Mouse (Mus musculus): ENCODE data around the gene Antxr1.

Antxr1 gene

DNA sequence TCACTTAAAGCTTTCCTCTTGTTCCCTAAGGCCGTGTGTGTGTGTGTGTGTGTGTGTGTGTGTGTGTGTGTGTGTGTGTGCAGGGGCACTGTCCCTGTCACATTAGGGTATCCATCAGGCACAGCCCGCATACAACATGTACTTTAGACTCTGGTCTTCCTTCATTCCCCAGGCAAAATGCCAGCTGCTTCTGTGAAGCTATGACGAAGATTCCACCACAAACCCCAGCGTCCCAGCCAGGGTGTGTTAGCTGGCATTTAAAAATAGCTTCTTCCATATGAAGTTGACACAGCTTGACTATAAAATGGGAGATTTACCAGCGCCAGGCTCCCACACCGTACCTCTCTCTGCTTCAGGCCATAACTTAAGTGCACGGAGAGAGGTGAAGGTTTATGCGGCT lies 152.5 kb downstream of the Antxr1 start:
- peak; percentile 93 for DNase-seq

DNA sequence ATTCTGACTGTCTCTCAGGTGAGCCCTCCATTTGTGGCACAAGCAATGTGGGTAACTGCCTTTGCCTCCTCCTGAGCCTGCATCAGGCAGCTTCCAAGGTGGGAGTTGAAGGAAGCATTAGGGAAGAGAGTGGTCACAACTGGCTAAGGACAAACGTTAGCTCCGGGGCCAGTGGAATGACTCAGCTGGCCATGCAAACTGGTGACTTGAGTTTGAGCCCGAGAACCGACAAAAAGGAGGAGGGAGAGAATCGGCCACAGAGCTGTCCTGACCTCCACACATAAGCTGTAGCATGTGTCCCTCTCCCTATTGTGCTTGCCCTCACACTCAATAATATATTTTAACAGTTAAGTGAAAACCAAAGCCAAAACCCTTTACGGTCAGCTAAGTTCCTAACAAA lies 152.9 kb downstream of the Antxr1 start:
- no peak for DNase-seq

DNA sequence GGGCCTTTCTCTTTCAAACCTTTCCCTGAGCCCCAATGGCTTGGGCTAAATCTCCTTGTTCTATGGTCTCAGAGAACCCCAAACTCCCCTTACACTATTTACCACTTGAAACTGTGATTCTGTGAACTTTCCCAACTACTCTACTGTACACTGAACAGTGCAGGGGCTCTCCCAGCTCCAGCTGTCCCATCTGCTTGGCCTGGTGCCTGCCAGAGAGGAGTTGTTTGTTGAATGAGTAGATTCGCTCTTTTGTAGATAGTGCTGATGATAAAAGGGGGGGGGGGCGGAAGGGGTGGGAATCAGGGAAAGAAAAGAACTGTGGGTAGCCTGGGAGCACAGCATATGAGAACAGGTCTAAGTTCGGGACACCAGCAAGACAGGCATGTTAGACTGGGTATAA lies 164.2 kb downstream of the Antxr1 start:
- DNase-seq = no peak

DNA sequence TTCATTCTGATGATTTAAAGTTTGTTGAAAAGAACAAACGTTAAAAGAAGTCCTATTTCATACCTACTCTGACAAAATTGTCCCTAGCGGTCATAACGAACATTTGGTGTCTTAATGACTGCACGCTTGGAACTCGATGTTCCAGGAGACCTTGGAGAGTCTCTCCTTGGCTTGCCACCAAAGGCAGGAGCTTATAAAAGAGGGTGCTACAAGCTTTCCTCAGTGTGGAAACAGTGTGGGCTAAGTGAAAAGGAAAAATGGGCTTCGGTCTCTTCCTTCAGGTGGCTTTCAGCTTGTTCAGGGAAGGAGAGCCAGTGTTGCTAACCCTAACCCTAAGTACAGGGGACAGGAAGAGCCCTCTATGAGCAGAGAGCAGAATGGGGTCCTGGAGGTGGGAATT lies 164.7 kb downstream of the Antxr1 start:
- DNase-seq = peak; percentile 86

DNA sequence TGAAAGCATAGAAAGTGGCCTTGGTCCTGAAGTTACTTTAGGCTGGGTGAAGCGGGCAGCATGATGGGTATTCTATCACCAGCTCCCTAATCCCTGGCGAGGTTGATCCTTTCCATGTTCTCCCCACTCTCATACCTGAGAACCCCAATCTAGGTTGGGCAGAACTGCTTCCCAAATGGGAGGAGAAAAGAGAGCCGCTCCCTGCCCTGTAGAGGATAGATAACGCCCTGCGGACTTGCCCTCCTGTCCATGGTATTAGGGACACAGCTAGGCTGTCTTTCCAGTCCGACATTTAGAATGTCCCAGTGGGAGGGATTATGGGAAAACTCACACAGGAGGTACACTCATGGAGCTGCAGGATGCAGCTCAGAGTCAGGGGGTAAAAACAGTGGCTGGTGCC lies 165.3 kb downstream of the Antxr1 start:
- no peak for DNase-seq

DNA sequence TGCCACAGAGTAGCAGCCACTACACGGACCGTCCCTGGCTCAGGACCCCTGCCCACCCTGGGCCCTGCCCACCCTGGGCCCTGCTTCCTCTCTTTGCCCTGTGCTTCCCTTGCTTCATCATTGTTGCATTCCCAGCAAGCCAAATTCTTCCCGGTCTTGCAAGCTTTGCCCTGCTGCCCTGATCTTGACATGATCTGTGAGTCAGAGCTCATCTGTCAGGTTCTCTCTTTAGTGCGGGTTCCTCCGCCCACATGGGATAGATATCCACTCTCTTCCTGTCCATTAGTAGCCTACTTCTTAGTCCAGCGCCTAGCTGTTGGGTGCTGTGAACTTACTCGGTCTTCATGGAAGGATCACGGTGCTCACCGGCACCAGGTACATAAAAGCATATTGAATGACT lies 167.6 kb downstream of the Antxr1 start:
- no peak for DNase-seq

DNA sequence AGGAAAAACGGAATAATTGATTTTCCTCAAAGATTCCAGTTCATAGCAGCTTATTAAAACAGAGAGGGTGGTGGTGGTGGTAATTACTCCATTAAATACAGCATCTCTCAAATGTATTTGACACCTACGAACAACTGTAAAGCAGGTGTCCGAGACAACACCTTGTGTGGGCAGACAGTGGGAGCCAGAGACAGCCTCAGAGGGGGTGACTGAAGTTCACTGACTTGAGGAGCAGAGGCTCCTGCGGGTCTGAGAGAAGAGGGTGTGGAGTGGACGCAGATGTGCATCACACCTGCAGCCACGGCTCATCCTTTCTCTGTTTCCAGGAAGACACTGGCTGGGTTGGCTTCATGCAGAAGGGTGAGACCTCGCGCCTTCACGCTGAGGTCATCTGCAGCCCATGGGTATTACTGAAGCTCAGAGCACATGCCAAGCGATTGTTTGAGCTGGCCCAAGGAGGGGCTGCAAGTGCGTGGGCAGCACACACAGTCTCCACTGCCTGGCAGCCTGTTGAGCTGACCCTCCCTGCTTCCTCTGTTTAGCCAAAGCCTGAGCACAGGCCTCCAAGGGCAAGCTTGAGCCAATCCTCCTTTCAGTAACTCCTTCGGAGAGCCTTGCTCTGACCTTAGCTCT lies 168.8 kb downstream of the Antxr1 start:
- peak; percentile 92 for DNase-seq

DNA sequence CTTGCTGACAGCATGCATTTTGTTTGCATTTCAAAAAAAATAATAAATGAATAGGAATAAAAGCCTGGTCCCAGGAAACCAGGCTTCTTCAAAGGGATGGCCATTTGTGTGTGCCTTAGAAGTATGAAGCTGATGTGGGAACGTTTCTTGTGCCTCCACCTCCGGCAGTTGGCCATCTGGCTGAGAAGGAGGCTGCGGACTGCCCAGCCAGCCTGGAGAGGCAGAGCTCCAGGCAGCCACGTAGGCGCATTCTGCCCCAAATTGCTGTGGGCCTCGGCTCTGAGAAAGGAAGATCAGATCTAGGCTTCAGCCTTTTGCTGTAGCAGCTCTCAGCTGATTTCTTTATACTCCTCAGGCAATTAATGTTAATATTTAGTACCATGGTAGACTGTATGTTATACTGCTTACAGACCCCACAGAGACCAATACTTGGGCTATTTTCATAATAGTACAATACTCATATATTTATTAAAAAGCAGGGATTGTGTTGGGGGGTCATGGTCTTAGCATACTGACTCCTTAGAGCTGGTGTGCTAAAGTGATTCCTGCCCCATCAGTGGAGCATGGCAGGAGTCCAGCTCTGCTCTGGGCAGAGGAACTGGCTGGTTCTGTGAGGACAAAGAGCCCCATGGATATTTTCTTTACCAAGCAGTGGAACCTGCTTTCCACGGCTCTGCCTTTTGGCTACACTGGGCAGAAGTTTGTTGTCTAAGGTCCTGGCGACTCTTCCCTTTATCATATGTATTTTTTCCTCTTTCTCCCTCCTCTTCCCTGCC lies 169.9 kb downstream of the Antxr1 start:
- no peak for DNase-seq

DNA sequence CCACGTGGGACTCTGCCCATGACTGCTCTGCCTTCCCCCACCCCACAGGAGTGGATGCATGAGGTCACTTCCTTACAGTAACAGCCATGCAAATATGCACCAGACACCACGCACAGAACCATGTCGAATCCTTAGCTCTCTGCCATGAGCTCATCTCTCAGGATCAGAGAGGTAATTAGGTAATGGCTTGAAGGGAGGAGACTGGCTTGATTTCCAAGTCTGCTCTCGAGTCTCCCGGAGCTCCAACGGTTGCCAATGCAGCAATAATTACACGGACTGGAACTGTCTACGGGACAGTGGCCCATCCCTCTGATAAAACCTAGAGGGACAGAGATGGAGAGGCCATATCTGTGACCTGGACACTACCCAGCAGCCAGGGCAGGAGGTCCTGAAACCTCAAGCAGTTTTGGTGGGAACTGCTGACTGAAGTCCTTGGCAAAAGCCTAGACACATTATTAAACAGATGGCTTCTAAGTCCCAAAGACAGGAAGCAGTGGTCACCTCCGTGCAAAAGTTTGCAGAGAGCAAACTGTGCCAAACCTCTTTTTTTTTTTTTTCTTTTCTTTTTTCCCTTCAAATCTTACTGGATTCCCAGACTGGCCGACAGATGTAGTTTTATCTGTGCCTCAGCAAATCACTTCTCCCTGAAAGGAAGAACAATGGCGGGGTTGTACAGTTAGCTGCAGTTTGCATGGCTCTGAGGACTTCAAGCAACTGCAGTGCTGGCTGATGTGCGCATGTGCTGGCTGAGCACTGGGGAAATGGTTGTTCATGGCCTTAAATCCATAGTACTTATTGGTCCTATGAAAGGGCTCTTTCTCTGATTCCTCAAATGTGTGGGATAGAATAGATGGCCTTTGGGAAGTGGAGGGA lies 174.0 kb downstream of the Antxr1 start:
- peak; percentile 90 for DNase-seq

DNA sequence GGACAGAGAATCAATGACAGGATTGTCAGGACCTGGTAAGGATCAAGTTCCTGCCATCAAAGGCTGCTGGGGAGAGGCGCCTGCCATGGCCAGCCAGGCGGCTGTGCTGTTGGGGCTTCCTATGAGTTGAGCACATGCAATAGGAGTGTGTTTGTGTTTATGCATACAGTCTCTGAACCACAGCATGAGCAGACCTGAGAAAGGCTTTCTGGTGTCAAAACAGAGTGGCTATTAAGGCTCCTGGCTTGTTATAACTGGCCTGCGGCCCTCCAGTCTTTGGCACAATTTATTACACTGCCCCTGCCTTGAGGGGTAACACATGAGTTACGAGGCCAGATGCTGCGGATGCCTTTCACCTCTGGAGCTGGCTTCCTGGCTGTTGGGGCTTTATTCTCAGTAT lies 175.4 kb downstream of the Antxr1 start:
- no peak for DNase-seq

DNA sequence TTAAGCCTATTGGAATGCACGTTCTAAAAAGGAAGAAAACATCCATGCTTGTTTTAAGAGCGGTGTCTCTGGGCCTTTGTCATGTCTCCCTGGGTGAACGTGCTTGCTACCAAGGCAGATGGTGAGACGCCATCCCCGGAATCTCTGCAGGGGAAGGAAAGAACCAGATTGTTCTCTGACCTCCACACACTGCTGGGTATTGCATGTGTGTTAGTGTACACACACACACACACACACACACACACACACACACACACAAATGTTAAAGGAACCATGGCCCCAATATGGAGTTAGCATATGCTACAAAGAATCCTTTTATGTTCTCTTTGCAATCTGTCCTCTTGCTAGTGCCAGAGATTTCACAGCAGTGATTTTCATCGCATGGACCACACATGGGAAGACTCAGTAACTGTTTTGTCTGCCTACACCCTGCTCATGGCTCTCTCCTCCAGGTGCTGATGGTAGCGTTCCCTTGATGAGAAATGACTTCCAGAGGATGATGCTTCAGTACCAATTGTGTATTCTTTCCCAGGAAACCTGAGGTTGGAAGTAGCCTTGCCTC lies 177.5 kb downstream of the Antxr1 start:
- DNase-seq = no peak

DNA sequence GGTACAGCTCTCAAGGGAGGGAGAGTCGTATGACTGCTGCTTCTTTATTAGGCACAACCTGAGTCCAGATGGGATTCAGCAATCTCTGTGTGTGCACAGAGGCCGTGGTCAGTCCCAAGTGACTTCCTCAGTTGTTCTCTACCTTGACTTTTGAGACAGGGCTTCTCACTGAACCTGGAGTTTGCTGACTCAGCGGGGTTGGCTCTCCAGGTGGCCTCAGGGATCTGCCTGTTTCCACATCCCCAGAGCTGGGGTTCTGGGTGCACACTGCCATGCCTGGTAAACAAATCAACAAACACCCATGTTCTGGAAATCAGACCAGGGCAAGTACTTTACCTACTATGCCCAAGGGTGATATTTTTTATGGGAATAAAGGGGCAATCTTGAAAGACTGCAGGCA lies 181.8 kb downstream of the Antxr1 start:
- DNase-seq = no peak

DNA sequence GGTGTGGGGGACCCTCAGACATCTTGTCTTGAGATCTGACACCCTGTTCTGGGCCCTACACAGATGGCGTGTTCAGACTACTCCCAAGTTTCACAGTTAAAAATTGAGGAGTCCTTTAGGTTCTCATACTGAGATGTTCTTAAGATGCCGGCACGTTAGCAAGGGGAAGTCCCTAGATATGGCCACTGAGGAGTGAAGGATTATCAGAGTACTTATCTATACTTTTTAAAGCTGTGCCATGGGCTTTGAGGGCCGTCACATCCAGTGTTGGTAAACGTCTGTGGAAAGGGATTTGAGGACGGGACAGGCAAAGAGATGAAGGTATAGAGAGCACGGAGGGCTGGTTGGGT lies 182.4 kb downstream of the Antxr1 start:
- DNase-seq = no peak

DNA sequence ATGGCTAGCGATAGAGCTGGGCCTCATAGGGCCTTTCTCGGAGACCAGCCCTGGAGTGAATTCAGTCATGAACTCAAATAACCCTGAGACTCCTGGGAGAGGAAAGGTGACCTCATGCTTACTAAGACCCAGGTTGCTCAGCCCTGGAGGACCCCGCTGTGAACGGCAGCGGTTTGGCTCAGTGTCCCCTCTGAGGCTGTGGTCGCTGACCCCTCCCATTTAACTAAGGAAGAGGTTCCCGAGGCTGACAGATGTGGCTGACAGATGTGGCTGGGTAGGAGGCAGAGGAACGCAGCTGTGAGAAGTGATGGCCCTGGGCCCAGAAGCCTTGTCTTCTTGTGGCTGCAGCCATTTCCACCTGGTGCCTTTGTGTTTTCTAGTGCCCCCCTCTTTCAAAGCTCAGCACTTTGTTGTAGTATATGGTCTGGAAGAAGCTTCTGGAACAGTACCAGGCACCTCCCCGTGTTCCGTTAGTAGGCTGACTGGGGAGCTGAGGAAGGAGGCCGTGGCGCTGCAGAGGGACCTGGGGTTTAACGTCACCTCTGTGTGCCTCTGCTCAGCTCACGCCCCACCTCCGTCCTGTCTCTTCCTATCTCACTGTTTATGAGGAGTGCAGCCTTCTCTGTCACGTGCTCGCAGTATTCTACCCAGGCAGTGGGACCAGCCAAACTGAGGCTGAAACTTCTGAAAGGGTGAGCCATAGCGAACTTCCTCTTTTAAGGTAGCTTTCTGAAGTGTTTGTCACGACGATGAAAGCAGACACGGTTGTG lies 183.0 kb downstream of the Antxr1 start:
- DNase-seq = peak; percentile 97

DNA sequence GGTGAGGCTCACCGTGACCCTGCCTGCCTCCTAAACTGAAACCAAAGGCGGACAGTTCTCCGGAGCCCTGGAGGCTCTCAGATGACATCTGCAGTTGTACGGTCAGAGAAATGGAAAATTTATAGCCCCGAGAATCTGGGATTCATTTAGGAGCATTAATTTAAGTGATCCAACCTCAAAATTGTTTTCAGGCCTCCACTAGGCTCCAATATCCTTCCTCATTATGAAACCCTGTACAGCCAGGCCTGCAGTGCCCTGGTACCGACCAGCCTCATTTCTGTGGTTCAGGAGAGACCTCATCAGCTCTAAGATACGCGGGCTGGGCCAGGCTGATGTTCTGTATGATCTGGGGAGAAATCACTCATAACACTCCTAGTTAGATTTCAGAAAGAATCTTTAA lies 184.2 kb downstream of the Antxr1 start:
- no peak for DNase-seq

DNA sequence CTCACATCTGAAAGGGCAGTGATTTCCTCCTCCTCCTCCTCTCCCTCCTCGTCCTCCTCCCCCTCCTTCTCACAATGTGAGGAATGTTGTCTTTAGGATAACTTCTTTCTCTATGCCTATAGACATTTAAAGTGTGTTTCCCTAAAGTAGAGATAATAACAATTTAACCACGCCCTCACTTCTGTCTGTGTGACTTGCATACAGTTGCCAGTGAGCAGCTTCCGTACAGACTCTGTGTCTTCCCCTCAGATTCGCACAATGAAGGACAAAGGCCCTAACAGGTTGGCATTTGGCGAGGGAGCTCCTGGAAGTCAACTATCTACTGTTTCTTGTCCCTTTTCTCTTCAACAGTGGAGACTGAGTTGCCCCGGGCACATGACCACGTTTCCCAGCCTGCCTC lies 185.2 kb downstream of the Antxr1 start:
- DNase-seq = no peak

DNA sequence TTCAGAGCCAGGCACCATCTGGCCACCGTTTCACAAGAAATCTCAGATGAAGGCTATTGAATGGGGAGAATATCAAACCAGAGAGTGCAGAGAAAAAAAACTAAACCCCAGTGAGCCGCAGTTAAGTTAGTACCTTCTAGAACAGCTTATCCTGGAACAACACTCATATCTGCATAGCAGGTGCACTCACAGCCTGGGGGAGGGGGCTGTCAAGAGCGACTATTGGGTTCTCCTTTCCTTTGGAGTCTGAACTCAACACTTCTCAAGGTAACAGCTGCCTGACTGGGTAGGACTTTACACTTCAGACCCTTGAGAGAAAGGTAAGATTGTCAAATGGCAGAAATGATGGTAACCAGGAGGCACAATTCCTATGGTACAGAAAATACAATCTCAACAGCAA lies 187.7 kb downstream of the Antxr1 start:
- no peak for DNase-seq

DNA sequence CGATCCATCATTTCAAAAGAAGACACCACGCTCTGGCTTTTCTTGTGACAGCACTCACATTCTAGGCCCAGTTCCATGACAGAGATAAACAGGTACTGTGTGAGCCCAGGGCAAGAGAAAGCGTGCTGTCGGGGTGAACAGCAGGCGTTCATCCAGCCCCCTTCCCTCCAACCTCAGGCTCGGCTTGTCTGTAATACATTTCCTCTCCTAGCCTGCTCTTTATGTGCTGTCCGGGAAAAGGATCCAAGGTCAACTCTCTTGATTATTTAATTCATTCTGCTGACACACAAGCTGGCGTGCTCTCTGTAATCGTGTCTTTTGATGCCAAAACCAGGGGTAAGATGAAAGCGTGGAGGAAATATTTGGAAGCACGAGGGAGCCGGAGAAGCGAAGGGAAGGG lies 192.0 kb downstream of the Antxr1 start:
- DNase-seq = no peak

DNA sequence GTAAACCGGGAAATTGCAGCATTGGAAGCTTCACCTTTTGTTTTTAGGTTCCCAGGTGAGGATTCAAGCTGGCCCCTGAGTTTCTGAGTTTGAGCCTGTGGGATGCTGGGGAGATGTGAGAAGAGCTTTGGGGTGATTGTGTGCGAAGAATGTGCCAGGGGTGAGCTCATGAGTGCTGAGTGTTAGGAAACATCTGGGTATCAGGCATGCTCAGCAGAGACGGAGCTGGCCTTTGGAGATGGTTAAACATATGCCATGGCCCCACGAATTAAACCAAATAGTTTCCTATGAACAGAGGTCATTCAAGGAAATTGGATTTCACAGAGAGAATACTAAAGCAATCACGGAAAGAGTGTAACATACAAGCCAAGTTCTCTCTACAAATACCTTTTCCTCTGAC lies 193.4 kb downstream of the Antxr1 start:
- peak; percentile 90 for DNase-seq

DNA sequence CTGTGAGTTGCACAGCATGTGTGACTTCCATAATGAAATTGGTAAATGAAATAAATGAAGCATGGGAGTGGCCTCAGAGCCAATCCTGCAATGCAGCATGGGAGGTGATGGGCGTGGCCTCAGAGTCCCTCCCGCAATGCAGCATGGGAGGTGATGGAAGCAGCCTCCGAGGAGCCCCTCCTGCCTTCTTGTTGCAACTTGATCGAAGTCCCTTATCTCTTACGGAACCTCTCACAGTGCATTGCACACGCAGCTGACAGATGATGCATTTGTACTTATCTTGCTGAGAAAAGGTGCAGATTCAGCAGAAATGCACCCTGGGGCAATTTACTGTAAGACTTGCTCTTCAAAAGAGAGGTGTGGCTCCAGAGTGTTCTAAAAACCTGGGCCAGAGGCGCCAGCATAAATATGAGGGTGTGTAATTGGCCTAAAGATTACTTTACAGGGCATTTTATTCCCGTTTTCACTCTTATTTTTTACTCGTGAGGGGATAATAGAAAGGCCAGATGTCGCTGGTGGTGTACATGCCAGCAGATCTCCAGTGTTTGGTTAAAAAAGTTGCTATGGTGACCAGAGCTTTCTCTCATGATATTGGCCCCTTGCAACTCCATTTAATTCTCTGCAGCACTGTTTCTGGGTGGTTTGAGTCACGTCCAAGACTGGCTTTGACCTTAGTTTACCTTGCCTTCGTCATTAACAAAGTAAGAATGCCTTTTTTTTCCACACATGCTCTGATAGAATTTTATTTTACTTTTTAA lies 195.6 kb downstream of the Antxr1 start:
- DNase-seq = peak; percentile 90

DNA sequence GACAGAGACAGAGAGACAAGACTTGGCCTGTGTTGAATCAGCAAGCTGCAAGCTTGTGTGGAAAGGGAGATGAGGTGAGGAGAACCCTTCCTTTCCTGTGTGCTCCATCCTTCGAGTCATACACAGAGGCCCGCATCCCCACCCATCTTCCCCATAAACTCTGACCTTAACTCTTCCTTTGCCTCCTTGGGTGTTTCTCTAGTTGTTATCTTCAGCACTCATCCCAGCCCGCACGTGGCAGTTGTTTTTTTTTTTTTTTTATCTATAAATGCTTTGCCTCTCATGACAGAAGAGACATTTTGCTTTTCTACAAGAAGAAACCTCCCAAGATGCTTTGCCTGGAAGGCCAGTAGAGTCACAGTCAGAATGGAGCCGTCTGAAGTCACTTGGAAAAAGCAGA lies 197.1 kb downstream of the Antxr1 start:
- DNase-seq = no peak

DNA sequence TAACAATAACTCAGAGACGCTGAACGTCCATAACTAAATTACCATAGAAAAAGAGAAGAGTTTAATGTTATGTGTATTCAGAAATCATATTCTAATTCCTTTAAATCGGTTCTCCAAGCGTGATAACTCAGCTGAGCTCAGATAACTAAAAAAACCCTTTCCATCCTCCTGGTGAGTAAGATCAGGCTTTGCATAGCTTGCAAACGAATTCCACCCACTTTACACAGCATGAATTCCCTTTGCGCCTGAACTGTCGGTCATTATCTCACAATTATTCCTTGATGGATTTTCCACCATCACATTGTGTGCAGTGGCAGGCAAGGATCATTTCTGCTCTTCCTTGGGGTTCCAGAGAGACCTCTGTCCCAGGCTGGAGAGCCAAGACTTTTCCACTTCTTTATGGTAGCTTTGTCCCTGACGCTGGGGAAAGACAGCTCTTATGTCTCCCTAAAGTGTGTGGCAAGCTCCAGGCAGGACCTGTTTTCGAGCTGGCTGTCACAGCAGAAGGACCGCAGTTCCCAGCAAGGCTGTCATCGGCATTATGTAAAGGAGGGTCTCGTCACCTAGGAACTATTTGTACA lies 201.6 kb downstream of the Antxr1 start:
- peak; percentile 62 for DNase-seq
